Mouse (Mus musculus) neural tube, embryonic 10.5 days (tissue): Measurements from ENCODE around the gene Gga3.

ENCODE experiments used
- DNase-seq: peaks from one replicate; pipeline ENCODE4 v3.0.0-alpha.2; 2017; ENCODE audit warnings: low spot score; ENCODE audit errors: extremely low spot score

Gga3 gene

DNA sequence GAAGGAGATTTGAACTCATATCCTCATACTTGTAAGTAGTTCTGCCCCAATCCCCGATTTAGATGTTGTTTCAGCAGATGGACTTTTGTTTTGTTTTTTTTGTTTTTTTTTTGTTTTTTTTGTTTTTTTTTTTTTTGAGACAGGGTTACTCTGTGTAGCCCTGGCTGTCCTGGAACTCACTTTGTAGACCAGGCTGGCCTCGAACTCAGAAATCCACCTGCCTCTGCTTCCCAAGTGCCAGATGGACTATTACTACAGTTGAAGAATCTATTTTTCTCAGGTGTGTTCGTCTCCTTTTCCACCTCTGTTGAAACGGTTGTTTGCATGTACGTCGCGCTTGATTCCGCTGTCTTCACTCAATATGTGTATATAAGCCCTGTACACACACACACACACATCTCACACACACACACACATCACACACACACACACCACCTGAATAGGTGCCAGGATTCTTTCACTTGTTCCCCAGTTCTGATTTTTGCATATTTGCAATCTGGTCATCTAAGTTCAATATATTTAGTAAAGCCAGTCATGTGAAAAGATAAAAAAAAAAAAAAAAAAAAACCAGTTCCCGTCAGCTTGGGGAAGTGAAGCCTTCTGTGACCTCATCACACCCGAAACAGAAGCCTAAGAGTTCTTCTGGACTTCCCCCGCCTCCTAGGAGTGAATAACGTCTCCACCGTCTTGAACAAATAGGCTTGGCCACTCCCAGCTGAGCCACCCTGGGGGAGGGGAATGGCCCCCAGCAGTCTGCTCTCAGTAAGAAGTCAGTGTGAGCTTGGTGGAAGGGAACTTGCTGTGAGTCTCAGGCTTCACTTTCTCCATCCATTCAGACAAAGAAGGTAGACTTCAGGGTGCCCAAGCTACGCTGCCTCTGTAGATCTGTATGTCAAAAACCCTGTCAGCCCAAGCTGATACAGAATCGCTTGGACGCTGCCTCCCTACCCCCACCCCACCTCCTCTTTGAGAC lies 27.0 kb upstream of the Gga3 start:
- no peak for DNase-seq

DNA sequence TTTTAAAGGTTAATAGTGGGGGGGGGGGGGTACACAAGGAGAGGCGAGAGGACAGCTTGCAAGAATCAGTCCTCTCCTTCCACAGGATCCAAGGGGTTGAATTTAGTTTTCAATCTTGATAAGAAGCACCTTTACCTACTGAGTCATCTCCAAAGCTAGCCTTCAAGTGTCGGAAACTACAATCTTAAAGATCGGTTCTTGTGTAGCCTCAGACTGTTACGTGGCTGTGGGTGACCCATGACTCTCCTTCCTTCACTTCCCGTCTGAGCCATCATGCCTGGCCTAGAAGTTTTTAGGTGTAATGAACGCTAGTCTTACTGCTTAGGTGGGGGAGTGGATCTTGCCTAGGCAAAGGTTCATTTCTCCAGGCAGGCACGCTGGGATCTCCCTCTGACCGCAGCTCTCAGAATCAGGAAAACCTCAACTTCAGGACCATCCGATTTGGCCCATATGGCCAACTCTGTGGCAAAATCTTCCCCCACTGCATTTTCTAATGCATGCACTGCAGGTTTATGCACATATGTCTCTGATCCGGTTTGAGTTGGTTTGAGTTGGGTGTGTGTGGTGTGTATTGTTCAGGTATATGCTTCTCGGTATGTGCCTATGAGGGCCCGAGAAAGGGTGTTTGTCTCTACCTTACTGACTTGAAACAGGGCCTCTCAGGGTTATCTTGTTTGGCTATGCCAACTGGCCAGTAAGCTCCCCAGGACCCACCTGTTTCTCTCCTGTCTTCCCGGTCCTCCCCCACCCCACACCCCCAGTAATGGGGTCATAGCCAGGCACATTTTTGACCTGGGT lies 26.1 kb upstream of the Gga3 start:
- no peak for DNase-seq

DNA sequence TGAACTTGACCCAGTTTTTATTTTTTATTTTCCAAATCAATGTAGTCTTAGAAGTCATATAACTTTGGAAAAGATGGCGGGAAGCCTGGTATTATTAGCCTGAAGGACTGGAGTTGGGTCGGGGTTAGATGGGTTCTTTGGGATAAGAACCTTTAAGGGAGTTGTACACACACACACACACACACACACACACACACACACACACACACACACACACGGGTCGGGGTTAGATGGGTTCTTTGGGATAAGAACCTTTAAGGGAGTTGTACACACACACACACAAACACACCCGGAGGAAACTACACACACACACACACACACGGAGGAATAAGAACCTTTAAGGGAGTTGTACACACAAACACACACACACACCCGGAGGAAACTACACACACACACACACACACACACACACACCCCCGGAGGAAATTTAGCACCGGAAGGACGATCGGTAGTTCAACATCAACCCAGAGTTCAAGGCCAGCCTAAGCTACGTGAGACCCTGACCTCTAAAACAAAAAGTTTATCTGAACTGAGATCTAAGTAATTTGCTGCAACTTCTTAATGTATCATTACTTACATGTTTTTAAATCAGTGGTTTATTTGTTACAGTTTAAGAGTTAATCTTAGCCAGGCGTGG lies 24.7 kb upstream of the Gga3 start:
- no peak for DNase-seq

DNA sequence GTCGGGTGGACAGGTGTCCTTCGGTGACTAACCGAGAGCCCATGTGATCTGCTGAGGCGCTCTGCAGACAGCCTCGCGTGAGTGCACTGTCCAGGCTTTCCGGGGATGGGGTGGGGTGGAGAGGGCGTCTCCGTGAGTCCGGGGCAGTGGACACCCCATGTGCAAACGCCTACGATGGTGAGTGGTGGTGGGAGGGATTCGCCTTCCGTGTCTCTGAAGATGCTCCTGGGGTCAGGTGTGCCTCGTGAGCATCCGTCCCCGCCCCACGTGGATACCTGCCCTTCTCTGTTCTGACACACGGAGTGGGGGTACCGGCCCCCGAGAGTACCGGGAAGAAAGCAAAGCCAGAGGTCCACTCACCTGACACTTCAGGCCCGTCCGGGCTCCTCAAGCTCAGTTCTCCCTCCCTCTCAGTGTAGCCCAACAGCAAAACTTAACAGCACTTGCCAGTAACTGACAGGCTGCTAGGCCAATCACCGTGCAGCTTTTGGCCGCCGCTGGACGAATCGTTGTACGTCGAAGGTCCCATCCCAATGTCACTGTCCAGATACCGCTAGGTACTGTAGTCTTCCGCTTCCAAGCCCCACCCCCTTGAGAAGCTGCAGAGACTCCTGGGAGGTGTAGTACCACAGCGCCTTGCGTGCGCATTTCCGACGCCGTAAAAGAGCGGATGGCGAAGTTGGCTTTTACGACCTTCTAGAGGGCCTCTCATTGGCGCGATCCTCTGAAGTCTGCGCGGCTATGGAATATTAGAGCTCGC lies 24.0 kb upstream of the Gga3 start, which contains the start of gene Slc25a19:
TSS of gene Slc25a19 (minus strand) at position 591 of the 760 bp plus-strand sequence.
- DNase-seq, result peak; percentile 94

DNA sequence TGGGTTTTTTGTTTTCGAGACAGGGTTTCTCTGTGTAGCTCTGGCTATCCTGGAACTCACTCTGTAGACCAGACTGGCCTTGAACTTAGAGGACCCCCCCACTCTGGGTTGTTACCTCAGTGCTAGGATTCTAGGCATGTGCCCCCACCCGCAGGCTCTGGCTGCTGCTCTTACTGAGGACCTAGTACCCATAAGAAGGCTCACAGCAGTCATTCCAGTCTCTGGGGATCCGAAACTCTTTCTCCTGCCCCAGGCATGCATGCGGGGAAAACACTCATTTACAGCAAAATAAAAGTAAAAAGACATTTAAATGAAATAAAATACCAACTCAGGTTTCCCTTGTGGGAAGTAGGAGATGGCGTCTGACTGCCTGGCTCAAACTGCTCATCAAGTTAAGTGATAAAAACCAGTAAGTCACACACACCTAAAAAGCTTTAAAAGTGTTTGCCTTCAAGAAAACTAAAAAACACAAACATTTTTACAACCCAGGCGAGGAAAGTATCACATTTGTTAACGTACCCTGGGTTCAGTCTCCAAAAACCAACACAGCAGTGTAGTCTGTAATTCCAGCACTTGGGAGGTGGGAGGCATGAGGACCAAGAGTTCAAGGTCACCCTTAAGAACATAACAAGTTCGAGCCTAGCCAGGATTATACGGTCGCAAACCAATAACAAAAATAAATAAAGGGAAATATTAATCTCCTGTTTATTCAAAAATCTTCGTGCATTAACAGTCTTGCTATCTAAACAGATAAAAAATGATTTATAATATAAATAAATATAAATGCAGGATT lies 23.2 kb upstream of the Gga3 start:
- DNase-seq, result no peak

DNA sequence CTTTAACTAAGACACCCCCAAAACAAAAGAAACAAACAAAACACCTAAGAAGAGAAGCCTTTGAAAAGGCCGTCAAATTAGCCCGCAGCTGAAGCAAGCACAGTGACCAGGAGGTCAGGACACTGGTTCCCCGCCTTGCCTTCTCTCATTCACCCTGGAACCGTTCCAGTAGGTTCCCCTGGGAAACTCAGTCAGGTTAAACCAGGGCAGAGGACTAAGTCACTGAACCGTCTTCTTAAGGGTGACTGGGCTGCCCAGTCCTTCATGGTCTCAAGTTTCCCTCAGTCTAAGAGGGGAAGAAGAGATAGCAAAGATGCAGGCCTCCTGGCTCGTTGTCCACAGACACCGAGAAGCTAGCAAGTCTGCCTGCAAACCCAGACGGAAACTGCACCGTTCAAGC lies 22.0 kb upstream of the Gga3 start:
- no peak for DNase-seq

DNA sequence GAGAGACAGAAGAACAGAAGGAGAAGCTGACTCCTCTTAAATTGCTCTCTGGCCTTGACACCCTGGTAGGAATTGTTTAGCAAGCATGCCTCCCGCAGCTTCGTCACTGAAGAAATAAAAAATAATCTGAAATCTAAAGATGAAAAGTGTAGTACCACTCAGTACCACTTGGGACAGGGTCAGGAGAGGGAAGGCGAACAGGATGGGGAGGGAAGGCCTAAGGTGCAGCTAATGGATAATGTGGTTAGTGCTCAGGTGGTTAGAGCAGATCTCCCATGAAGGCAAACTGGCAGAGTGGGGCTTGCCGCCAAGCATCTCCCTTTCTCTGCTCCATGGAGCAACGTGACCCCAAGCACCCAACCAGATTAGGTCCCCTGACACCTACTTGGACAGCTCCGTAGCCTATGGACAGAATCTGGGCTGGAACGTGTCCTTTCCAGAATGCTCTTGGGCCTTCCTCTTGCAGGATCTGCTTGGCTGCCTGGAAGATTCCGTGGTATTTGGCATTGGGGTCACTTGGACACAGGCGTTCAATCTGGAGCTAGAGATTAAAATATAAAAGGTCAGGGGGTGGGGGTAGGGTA lies 19.7 kb upstream of the Gga3 start:
- no peak for DNase-seq

DNA sequence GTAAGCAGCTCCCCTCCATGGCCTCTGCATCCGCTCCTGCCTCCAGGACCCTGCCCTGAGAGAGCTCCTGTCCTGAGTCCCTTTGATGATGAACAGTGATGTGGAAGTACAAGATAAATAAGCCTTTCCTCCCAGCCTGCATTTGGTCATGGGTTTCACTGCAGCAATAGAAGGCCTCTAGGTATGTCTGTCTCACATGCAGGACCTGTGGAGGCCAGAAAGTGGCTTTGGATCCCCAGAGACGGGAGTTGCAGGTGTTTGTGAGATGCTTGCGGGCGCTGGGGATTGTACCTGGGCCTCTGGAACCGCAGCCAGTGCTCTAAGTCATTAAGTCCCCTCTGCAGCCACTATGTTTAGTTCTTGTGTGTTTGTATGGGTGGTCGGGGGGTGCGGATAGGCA lies 16.1 kb upstream of the Gga3 start:
- DNase-seq, result no peak

DNA sequence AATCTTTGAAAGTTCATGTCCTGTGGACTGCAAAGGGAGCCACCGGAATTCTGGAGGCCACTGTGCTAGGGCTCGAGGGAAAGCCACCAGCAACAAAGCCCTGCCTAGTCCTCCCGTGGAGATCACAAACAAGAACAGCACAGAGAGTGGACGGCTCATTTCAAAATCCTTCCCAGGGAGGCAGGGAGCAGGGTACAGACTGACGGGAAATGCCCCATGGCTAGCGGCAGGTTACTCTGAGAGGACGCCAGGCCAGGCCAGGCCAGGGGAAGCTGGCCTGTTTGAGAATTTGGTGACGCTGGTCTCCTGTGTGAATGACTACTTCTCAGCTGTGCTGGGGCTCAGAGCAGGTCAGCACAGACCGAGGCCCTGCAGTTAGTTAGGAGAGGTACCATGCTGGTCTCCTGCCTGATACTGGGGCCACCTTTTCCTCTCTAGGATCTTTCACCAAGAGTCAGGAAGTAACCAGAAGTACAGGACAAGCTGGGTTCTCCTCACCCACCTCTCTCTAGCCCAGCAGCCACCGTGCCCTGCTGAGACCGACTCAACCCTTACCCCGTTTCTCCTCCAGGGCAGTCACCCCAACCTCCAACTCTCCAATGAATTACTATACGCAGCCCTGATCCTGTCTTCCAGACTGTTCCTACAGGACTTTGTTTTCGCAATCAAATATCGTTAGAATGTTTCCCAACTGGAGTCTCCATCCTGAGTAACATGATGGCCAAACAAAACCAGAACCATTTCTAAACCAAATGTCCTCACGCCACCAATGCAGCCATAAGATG lies 15.1 kb upstream of the Gga3 start:
- DNase-seq, result no peak

DNA sequence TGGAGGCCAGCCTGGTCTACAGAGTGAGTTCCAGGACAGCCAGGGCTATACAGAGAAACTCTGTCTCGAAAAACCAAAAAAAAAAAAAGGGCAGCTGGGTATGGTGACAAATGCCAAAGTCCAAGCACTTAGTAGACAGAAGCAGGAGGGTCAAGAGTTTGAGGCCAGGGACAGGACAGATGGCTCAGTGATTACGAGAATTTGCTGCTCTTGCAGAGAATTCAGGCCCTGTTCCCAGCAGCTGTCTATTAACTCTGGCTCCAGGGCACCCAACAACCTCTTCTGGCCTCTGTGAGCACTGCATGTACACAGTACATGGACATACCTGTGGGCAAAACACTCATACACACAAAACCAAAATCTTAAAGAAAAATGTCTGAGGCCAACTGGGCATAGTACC lies 14.2 kb upstream of the Gga3 start:
- no peak for DNase-seq

DNA sequence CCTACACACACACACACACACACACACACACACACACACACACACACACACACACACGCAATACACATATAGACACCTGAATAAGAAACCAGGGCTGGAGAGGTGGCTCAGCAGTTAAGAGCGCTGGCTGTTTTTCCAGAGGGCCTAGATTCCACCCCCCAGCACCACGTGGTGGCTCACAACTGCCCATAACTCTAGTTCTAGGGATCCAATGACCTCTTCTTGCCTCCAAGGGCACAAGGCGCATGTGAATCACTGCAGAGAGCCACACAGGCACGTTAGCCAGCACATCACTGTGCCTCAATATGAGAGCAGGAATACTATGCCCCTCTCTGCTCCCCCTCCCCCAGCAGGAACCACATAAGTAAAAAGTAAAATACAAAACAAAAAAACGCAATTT lies 13.0 kb upstream of the Gga3 start:
- DNase-seq, result no peak

DNA sequence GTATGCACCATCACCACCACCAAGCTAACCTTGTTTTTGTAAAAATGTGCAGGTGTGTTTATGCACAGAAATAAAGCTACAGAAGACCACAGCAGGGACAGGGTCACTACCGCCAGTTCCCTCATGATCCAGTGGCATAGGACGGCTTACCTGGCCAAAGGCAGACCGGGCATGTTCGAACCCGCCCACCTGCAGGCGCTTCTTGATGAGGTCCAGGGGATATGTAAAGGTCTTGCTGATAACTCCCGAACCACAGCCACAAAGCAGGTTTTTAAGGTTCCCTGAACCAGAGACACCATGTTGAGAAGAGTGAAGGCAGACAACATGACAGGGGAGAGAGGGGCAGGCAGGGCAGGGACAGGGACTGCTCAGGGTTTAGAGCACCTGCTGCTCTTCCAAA lies 12.5 kb upstream of the Gga3 start:
- no peak for DNase-seq

DNA sequence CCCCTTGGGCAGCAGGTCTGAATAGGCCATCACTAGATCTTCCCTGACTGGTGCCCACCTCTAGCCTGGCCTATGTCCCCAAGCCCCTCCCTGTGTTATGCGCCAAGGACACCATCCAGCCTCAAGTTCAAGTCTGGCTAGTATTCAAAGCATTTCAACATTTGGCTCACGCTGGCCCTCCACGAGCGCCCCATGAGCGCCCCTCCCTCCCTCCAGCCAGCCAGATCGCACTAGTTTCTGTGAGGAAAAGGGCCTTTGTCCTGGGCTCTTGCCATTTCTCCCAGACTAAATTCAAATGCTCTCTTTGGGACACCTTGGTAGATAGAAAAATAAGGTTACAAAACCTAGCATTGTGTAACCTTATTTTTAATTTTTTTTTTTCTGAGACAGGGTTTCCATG lies 12.0 kb upstream of the Gga3 start:
- no peak for DNase-seq

DNA sequence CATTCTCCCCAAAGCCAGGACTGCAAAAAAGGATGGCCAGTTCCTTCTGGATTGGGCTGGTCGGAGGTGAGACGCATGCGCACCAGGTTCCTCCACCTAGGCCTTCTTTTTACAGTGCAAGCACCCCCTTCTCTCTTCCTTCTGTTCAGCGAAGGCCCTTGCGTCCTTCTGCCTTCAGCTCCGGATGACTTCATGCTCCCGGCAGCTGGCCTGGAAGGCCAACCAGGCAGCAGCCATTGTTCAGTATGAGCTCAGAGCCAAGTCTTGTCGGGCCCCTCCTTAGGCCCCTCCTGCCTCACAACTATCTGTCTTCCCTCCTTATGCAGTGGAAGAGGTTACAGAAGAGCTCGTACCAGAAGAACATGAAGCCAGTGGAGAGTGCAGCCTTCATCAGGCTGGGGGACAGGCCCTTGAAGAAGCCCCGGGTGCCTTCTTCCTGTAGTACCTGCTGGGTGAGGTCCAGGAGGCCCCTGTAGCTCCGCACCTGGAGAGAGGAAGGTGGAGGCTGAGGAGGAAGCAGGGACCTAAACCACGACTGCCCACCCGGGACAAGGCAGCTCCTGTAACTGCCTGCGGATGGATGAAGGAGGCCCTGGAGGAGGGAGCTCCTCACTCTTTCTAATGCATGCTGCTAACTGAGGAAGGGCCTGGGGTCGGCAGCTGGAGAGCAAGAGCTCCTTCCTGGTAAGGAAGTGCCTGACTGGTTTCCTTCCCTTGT lies 11.4 kb upstream of the Gga3 start:
- no peak for DNase-seq

DNA sequence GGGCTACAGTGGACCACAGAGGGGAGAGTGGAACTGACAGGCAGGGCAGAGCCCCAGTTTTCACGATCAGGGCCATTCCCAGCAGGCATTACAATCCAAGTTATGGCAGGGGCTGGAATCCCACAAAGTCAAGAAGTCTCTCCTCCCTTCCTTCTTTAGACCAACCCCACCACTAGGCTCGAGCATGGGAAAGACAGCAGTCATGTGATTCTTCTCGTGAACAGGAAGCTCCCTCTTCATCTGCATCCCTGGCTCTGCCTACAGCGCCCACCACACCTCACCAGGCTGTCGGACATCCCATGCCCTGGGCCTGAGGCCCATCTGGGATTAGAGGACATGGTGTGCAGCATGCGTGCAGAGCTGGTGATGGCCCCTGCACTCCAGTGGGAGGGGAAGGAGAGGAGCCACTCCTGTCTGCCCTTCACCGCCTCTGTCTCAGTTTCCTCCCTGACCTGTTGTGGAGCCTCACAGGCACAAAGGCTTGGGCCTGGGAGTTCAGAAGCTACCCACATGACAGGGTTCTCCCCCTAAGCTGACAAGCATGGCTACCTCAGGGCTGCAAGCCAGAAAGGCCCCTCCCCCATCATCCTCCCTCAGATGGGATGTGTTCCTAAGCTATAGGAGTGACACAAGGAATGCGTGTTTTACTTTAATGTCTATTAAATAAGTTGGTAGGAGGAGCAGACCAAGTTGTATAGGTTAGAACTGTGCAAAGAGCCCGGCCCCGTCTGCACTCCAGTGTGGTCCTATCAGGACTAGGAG lies 10.7 kb upstream of the Gga3 start:
- no peak for DNase-seq

DNA sequence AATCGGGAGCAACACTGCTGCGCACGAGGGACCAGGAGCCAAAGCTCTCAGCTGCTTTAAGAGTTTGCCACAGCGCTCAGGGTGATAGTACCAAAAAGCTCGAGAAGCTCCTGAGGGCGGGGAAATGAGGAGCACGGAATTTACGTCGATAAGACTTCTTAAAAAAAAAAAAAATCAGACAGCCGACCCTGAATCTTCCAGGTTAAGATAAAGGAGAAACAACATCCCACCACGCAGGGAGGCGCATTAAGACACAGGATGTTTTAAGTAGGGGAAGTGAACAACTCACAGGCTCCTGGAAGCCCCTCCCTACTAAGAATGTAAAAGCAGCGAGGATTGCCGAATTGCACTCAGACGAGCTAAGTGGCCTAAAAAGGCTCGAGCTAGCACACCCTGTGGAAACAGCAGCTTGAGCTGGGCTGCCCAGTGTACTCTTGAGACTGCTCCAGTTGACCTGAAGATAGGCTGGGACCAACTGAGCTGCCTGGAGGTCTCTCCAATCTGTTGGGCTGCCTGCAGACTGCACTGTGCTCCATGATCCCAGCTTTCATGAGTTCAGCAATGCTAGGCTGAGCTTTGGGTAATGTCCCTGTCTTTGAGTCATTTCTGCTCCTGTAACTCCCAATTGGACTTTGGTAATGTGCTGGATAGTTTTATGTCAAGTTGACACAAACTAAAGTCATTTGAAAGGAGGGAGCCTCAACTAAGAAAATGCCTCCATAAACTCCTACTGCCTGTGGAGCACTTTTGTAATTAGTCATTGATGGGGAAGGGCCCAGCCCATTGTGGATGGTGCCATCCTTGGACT lies 9.5 kb upstream of the Gga3 start:
- DNase-seq, result peak; percentile 27
